Mouse (Mus musculus) lung, adult 2 months (tissue): Measurements from ENCODE around the gene Mlkl.

Experiments used
- CTCF ChIP-seq: fragments of 200-500 bp; IDR thresholded peaks from 2 replicates; pipeline ENCODE4 v1.5.1; 2011; ENCODE audit warnings: mild to moderate bottlenecking, low read length, control low read depth; ENCODE audit not compliant: insufficient read depth
- POLR2A ChIP-seq: fragments of 200-500 bp; IDR thresholded peaks from 2 replicates; pipeline ENCODE4 v1.6.1; 2011; ENCODE audit warnings: low read depth, mild to moderate bottlenecking, control low read depth, low read length, borderline replicate concordance; ENCODE audit errors: extremely low read depth

- TF ChIP-seq CTCF = no peak
- no peak for TF ChIP-seq POLR2A
Observed at GRCm38 (mm10) chr8:111336692-111337091, 1.3 kb downstream of the Mlkl start.
